Comparison of ENCODE assay signal across 8 mouse cellular contexts in genomic region chr4:97746106-97746900, GRCm38 (mm10). TPM values are rescaled to one million over a fixed set of nuclear protein-coding genes. Genes with fewer than 3 reads are reported as not detected.
DNase-seq lines count a peak whose midpoint lies in the region; ATAC-seq and TF ChIP-seq lines count a peak whose summit lies in the region.

No protein-coding gene starts in this region.

- no peak overlapping the region for H3K27ac ChIP-seq in kidney, postnatal 0 days
- H3K27ac ChIP-seq in embryonic facial prominence, embryonic 14.5 days (replicated peaks; ENCODE audit: low read depth, low read length), result no peak overlapping the region
- H3K27ac ChIP-seq in intestine, embryonic 14.5 days (ENCODE audit: low read depth), result no peak overlapping the region
- no peak overlapping the region for H3K27ac ChIP-seq in midbrain, postnatal 0 days (ENCODE audit: low read depth, low read length)

- no peaks in the 10 kb centered on the region for H3K27me3 ChIP-seq in kidney, postnatal 0 days (ENCODE audit: insufficient read depth, low read length)
- peaks cover 5% of the 10 kb centered on the region; the same call in 1 of the 2 replicates for H3K27me3 ChIP-seq in embryonic facial prominence, embryonic 14.5 days (replicated peaks; ENCODE audit: control insufficient read depth, insufficient read depth, low read length)
- 0 out of 2 replicates have a peak, but pooled peaks cover 4% of the 10 kb centered on the region for H3K27me3 ChIP-seq in intestine, embryonic 14.5 days (replicated peaks; ENCODE audit: control insufficient read depth, insufficient read depth, low read length)
- H3K27me3 ChIP-seq in midbrain, postnatal 0 days (ENCODE audit: insufficient read depth, low read length), result peaks cover 15% of the 10 kb centered on the region

- no peaks in the 10 kb centered on the region for H3K36me3 ChIP-seq in kidney, postnatal 0 days (ENCODE audit: insufficient read depth, low read length)
- no peaks in the 10 kb centered on the region for H3K36me3 ChIP-seq in embryonic facial prominence, embryonic 14.5 days (ENCODE audit: control insufficient read depth, insufficient read depth, low read length)
- H3K36me3 ChIP-seq in intestine, embryonic 14.5 days (ENCODE audit: control insufficient read depth, insufficient read depth, low read length), result no peaks in the 10 kb centered on the region
- H3K36me3 ChIP-seq in midbrain, postnatal 0 days (ENCODE audit: insufficient read depth, low read length), result no peaks in the 10 kb centered on the region

- H3K4me2 ChIP-seq in kidney, postnatal 0 days (ENCODE audit: low read length), result peak overlapping the region; percentile 87
- H3K4me2 ChIP-seq in embryonic facial prominence, embryonic 14.5 days (ENCODE audit: low read depth, low read length), result peak overlapping the region; percentile 61
- peak overlapping the region; percentile 59 for H3K4me2 ChIP-seq in intestine, embryonic 14.5 days (ENCODE audit: low read length)
- H3K4me2 ChIP-seq in midbrain, postnatal 0 days (ENCODE audit: low read depth, low read length, poor library complexity, severe bottlenecking), result peak overlapping the region; percentile 71

- H3K9ac ChIP-seq in kidney, postnatal 0 days (ENCODE audit: low read depth, low read length), result peak overlapping the region; percentile 54; the same call in 1 of the 2 replicates
- peak overlapping the region; percentile 61 for H3K9ac ChIP-seq in embryonic facial prominence, embryonic 14.5 days (ENCODE audit: low read depth, low read length)
- 0 out of 2 replicates have a peak overlapping the region, but pooled peaks have one; percentile 3 for H3K9ac ChIP-seq in intestine, embryonic 14.5 days (ENCODE audit: low read length)
- H3K9ac ChIP-seq in midbrain, postnatal 0 days (replicated peaks; ENCODE audit: low read length, poor library complexity, severe bottlenecking), result no peak overlapping the region

- no peaks in the 10 kb centered on the region for H3K9me3 ChIP-seq in kidney, postnatal 0 days (replicated peaks; ENCODE audit: low read length)
- no peaks in the 10 kb centered on the region for H3K9me3 ChIP-seq in embryonic facial prominence, embryonic 14.5 days (ENCODE audit: control insufficient read depth, low read length)
- no peaks in the 10 kb centered on the region for H3K9me3 ChIP-seq in intestine, embryonic 14.5 days (ENCODE audit: control insufficient read depth, low read length)
- H3K9me3 ChIP-seq in midbrain, postnatal 0 days (ENCODE audit: low read length), result no peaks in the 10 kb centered on the region

- WGBS in kidney, postnatal 0 days, result 9% methylated on average over 19 of the region's 19 CpGs
- WGBS in embryonic facial prominence, embryonic 14.5 days, result 7% methylated on average over 18 of the region's 19 CpGs
- 9% methylated on average over 19 of the region's 19 CpGs for WGBS in intestine, embryonic 14.5 days
- 6% methylated on average over 19 of the region's 19 CpGs for WGBS in midbrain, postnatal 0 days

- ATAC-seq in kidney, postnatal 0 days (replicated peaks; ENCODE audit: low FRiP score, low read depth), result peak; percentile 18; the same call in 1 of the 2 replicates
- no peak for ATAC-seq in embryonic facial prominence, embryonic 14.5 days (ENCODE audit: low read depth)
- peak; percentile 32; the same call in 1 of the 2 replicates for ATAC-seq in intestine, embryonic 14.5 days (replicated peaks; ENCODE audit: low FRiP score, low TSS enrichment, low read depth)
- ATAC-seq in midbrain, postnatal 0 days (ENCODE audit: low FRiP score), result peak; percentile 39

- no peak for DNase-seq in kidney, postnatal 0 days (ENCODE audit: low spot score)
- no peak for DNase-seq in kidney, adult 8-10 months
- DNase-seq in embryonic facial prominence, embryonic 14.5 days (ENCODE audit: low spot score), result no peak
- DNase-seq in intestine, embryonic 14.5 days (ENCODE audit: low spot score), result no peak
- no peak for DNase-seq in midbrain, postnatal 0 days (ENCODE audit: low spot score)
- no peak for DNase-seq in ovary, postnatal 36 days (ENCODE audit: low spot score)
- no peak for DNase-seq in right cerebral cortex, adult 18-20 months
- no peak for DNase-seq in thymus, adult 18-20 months

- no peak for TF ChIP-seq CTCF in kidney, postnatal 0 days (IDR thresholded peaks at IDR 0.05; ENCODE audit: low read depth)
- no peak for TF ChIP-seq CTCF in midbrain, postnatal 0 days (IDR thresholded peaks at IDR 0.05)

- H3K4me3 ChIP-seq in kidney, postnatal 0 days (replicated peaks; ENCODE audit: low read depth, low read length), result peak overlapping the region; percentile 35
- H3K4me3 ChIP-seq in embryonic facial prominence, embryonic 14.5 days (ENCODE audit: low read depth, low read length), result peak overlapping the region; percentile 30
- peak overlapping the region; percentile 26 for H3K4me3 ChIP-seq in intestine, embryonic 14.5 days (ENCODE audit: low read depth, low read length)
- H3K4me3 ChIP-seq in midbrain, postnatal 0 days (ENCODE audit: low read depth, low read length), result peak overlapping the region; percentile 34

- H3K4me1 ChIP-seq in kidney, postnatal 0 days (replicated peaks; ENCODE audit: insufficient read depth, low read length), result 0 out of 2 replicates have a peak, but pooled peaks cover 3% of the 10 kb centered on the region
- H3K4me1 ChIP-seq in embryonic facial prominence, embryonic 14.5 days (ENCODE audit: control insufficient read depth, insufficient read depth, low read length), result peaks cover 6% of the 10 kb centered on the region
- peaks cover 4% of the 10 kb centered on the region; the same call in 1 of the 2 replicates for H3K4me1 ChIP-seq in intestine, embryonic 14.5 days (replicated peaks; ENCODE audit: control insufficient read depth, insufficient read depth, low read length)
- 0 out of 2 replicates have a peak, but pooled peaks cover 4% of the 10 kb centered on the region for H3K4me1 ChIP-seq in midbrain, postnatal 0 days (ENCODE audit: insufficient read depth, low read length)

RNA-seq across cellular contexts. Expression of gene Nfia, which starts 26.2 kb away (rescaled TPM):
- 25.9 and 29.1 TPM in 2 replicates for polyA plus RNA-seq in kidney, postnatal 0 days (2015; fragmentation: Nextera tagmentation; extraction: Ambion mirVana)
- 61.7 and 62.6 TPM in 2 replicates for polyA plus RNA-seq in embryonic facial prominence, embryonic 14.5 days (2014; fragmentation: Nextera tagmentation; extraction: Ambion mirVana)
- 42.1 and 43.8 TPM in 2 replicates for polyA plus RNA-seq in intestine, embryonic 14.5 days (2014; fragmentation: Nextera tagmentation; extraction: Ambion mirVana)
- 45.9 and 51.7 TPM in 2 replicates for total RNA-seq in midbrain, postnatal 0 days (2014; rRNA removed)
- 29.9 and 35.7 TPM in 2 replicates for polyA plus RNA-seq in midbrain, postnatal 0 days (2015; fragmentation: Nextera tagmentation; extraction: Ambion mirVana)

RNA-seq across cellular contexts. Expression of gene E130114P18Rik, which starts 31.6 kb away (rescaled TPM):
- polyA plus RNA-seq in kidney, postnatal 0 days (2015; fragmentation: Nextera tagmentation; extraction: Ambion mirVana), result 0.38 and 0.71 TPM in 2 replicates
- polyA plus RNA-seq in embryonic facial prominence, embryonic 14.5 days (2014; fragmentation: Nextera tagmentation; extraction: Ambion mirVana), result 4.1 and 4.4 TPM in 2 replicates
- 5.2 and 8.0 TPM in 2 replicates for polyA plus RNA-seq in intestine, embryonic 14.5 days (2014; fragmentation: Nextera tagmentation; extraction: Ambion mirVana)
- total RNA-seq in midbrain, postnatal 0 days (2014; rRNA removed), result 8.4 and 13.5 TPM in 2 replicates
- polyA plus RNA-seq in midbrain, postnatal 0 days (2015; fragmentation: Nextera tagmentation; extraction: Ambion mirVana), result 13.7 and 16.2 TPM in 2 replicates
